Mouse (Mus musculus): ENCODE results near the gene Ptprn2. TPM values are rescaled to one million over a fixed set of nuclear protein-coding genes. Genes with fewer than 3 reads are reported as not detected.

Ptprn2 gene
- total RNA-seq, 2 experiments from 2014 or later, result not detected

DNA sequence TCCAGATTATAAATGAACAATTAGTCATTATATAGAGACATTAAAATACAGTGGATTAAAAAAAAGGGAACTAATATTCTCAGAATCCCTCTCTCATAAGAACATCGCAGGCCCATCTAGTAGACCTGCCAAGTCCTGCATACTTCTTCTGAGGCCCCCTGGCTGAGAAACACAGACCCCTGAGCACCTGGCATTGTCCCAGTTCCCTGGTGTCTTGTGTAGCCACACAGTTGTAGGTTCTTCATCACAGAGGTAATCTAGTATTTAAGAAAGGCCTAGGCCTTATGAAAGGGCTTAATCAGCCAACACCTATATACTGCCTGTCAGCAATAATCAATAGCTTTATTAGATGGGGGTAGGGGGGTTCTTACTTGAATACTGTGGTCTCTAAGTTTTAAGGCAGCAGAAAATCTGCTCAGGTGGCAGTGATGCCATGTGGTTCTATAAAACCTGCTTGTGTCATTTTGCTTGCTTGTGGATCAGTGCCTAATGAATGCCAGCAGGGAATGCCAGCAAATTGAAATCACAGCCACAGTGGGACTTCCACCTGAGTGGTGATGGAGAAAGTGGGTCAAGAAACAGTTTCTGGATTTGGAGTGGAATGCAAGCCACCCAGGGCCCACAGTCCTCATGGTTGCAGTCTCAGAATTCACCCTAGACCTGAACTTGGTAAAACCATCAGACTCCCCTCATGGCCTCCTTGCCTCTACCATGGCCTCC is 388.5 kb downstream of the Ptprn2 start:
- no peak for DNase-seq (ENCODE audit: low spot score)

DNA sequence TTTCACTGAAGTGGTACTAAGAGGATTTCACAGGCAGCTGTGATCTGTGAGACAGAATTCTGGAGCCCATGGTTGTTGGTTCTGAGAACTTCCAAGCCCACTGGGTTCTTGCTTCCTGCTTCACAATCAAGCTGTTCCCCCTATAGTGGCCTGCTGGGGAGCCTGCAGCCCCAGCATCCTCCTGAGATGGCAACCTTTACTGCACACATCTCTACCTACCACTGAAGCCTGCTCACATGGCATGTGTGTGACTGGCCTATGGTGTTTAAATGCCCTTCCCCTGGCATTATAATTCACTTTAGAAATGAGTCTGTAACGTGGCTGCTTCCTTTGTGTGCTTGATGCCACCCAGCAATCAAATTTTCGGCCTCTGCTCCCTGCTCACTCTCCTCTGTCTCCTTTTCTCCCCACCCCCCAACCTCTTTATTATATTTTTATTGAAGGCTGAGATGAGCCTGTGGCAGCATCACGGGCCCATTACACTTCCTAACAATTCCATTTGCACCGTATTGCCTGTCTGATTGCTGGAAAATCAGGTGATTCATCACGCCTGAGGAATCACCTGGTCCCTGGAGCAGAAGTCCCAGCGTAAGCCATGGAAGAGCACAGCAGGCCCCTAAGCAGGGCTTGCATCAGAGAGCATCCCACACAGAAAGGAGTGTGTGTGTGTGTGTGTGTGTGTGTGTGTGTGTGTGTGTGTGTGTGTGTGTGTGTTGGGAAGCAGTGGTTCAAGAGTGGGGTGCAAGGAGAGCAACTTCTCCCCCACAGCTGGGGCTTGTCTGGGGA is 402.2 kb downstream of the Ptprn2 start:
- no peak for DNase-seq (ENCODE audit: low spot score)

DNA sequence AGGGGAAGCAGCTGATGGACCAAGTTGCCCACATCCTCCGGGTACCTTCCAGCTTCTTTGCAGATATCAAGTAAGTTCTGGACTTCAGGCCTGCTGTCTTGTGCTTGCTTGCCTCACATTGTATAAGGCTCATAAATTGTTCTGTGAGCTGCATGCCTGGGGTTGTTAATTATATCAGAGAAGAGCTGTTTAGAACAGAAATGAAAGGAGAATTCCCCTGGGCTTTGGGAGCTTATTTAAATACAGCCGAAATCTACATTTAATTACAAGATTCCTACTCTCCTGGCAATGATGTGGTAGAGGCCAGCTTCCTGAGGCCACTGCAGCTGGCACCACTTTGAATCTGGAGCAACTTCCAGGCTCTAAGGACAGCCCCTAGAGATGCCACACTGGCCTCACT is 403.3 kb downstream of the Ptprn2 start:
- DNase-seq (ENCODE audit: low spot score), result no peak

DNA sequence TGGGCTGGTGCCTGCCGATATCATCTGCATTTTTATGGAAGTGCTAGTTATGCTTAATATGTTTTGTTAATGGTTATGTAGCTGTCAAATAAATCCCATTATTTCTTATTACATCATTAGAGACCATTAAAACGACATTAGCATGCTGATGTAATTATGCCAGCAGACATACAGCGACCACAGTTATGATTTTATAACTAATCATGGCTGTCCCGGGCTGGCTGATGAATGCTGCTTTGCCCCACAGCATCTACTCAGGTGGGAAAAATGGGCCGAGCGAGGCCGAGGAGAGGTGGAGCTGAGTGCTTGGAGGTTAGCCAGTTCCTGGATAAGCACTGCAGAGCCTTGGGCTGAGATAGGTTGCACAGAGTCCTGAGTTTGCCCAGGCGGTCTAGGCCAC is 407.1 kb downstream of the Ptprn2 start:
- no peak for DNase-seq (ENCODE audit: low spot score)

DNA sequence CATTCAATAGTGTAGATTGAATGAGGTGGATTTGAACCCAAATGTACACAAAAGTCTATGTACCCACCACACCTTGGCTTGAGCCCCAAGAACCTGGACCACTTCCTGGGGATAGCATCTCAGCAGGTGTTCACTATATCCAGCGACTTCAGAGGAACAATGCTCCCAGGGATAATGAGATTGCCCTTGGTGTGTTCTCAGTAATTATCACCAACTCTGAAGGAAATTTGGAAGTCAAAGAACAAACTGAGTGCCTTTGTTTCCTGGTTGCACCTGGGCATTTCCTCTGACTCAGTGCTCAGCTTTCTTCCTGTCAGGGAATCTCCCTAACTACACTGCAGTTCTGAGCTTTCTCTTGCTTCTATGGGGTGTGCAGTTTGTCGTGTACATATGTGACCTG is 411.1 kb downstream of the Ptprn2 start:
- no peak for DNase-seq (ENCODE audit: low spot score)

DNA sequence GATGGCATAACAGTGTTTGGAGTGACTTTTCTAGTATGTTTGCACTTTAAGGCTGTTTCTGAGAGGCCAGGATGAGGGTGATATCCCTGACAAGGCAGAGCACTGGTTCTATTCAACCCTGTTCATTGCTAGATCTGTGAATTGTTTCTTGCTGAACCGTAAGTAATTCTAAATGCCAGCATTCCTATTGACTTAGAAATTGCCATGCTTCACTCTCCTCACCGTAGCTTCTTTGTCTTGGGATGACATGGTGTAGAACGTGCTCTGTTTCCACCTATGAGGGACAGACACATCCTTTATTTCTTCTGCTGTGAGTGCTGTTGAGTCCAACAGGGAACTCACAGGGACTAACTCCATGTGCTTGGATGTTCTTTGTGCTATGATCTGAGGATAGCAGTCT is 416.3 kb downstream of the Ptprn2 start:
- no peak for DNase-seq (ENCODE audit: low spot score)

DNA sequence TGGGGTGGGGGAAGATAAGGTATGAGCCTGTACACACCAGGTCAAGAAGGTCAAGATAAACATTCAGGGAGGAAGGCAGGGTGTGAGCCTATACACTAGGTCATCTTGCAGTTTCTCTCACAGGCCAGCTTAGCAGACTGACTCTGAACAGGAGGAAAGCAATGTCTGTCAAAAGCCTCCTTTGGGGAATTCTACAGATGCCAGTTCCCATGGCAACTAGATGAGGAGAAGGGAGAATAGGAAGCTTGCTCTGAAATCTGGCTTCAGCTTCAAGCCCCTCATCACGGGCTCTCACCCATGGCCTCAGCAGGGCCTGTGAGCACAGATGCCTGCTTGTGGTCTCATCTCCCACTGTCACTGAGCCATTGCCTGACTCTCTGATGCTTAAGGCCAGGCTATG is 421.9 kb downstream of the Ptprn2 start:
- no peak for DNase-seq (ENCODE audit: low spot score)

DNA sequence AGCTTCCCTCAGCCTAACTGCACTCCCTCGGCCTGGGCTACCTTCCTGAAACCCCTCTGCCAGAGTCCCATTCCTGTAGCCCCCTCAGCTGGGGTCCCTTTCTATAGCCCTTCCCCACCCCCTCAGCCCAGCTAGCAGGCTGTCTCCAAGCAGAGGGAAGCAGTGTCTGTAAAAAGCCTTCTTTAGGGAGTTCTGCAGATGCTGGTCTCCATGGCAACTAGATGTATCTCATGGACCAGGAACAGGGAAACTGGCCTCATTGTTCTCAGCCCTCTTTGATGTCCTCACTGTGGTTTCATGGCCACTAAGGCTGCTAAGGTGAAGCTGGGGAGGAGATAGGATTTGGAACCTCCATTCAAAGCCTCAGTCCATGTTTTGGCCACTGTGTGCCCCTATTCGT is 423.1 kb downstream of the Ptprn2 start:
- no peak for DNase-seq (ENCODE audit: low spot score)

DNA sequence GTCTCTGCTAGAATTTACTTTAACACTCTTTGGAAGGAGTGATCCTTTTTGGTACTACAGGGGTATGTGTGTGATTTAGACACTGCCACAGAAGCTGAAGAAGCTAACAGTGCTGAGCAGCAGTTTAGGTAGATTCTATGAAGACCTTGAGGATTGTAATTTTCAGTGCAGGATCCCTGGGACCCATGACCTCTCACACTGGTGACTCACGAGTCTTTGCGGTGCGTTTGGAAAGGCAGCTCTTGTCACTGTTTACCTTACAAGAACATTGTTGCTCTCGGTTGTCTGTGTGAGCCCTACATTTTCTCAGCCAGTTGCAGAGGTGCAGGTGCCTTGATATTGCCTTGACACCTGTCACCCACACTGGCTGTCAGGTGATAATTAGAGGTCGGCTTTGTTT is 431.3 kb downstream of the Ptprn2 start:
- no peak for DNase-seq (ENCODE audit: low spot score)

DNA sequence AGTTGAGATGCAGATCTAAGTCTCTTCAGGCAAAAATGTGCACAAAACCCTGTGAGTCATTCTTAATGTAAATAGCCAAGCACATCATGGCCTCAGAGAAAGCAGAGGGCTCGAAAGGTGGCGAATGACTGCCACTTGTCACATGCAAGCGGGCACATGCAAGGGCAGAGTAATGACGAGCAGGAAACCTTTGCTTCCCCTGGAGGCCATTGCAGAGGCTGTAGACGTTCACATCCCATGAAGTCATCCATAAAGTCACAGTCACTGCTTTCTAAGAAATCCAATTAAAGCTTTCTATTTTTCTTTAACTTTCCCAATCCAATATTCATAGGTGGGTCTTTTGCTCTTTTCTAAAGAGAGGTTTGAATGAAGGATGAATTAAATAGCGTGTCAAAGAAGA is 433.7 kb downstream of the Ptprn2 start:
- no peak for DNase-seq (ENCODE audit: low spot score)

DNA sequence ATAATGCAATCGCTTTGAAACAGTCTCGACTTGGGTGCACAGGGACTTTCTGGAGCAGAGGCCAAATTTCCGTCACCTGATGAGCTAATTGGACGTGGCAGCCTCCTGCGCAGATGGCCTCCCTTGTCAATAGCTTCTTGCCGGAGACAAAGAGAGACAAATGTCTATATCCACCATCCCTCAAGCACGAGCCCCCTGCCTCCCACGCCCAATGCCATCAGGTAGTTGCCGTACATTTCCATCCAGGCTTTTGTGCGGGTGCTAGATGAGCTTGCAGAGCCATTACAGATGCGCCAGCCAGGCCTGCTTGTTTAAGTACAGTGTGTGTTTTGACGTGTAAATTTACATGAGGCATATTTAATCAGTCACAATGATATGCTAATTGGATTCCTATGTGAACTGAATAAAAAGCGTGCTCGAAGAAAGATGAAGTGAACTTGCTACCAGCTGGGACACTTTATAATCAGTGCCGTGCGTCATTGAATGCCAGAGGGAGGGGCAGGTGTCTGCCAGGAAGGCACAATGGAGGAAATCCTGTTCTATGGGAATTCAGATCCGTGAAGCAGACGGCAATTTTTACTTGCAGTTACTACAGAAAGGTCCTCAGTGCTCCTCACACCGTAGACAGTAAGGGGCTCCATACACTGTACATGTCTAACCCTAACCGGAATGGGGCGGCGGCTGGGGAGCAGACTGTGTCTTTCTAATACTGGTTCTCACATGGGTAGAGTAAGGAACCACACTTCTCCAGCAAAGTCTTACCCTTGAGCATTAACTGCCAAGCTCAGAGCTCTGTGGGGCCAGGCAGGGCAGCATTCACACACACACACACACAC is 434.4 kb downstream of the Ptprn2 start:
- DNase-seq (ENCODE audit: low spot score), result no peak

DNA sequence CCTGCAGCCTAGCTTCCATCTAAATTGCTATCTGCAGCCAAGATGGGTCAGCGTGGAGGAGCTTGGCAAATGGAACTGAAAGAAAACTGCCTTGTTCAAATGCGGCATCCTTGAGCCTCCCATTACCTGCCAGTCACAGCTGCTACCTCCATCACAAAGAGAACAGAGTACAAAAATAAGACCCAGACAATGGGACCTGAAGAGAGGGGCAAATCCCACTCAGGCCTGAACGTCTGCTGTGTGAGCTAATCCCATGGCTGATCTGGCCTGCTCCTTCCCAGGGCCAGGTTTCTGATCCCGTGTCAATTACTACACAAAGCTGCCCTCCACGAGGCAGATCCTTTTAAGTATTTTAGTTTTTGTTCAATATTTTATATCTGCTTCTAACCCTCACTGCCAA is 441.6 kb downstream of the Ptprn2 start:
- no peak for DNase-seq (ENCODE audit: low spot score)

DNA sequence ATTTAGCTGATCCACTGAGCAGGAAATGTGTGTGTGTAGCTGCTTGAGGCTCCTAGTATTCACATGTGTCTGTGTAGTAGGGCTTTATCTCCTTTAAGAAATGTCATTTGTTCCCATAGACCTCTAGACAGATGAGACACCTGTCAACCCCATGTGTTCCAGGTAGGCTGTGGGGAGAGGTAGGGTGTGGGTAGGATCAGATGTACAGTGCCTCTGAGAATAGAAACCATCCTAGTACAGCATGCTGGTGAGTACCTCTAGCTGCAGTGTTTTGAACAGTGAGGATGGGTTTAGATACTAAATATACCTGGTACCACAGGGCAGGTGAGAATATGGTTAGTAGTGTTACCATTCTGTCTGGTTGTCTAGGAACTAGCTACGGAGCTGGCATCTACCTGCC is 442.0 kb downstream of the Ptprn2 start:
- no peak for DNase-seq (ENCODE audit: low spot score)

DNA sequence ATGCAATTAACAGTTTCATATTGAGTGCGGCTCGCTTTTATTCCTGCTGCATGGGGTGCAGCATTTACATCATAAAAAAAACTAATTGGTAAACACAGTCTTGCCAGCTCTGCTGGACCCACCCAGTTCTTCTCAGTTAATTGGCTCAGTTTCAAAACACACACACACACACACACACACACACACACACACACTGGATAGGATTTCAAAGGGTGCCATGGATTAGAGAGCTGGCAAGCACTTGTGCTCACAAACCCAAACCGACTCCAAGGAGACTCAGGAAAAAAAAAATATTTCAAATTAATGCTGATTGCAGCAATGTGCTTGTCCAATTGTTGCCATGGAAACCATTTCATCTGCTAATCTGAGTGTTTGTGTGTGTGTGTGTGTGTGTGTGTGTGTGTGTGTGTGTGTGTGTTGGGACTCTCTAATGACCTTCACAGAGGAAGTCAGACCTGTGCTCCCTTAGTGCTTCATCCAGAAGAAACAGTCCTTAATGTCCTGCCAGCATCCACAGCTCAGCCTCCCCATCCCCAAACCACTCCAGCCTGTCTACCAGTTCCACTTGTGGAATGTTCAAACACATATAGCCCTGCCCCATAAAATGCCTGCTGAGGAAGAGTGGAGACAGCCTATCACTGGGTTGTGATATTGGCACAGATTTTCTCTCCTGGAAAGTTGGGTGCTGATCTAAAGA is 452.8 kb downstream of the Ptprn2 start:
- DNase-seq (ENCODE audit: low spot score), result no peak

DNA sequence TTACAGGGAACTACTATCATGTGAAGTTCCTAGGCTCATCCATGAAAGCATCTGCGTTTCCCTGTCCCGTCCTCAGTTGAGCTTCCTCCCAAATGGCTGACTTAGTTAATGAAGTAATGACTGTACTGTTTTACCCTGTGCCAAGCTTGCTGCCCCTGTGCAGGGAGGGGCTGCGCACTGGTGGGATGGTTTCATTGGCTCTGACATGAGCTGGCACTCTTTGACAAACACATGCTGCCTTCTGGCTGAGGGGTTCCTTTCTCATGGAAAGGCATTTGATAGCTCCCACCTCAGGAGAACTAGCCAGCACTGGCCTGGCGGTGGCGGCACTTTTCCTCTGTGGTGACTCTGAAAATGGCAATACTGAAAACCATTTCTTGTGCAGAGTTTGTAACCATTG is 458.4 kb downstream of the Ptprn2 start:
- DNase-seq (ENCODE audit: low spot score), result no peak

DNA sequence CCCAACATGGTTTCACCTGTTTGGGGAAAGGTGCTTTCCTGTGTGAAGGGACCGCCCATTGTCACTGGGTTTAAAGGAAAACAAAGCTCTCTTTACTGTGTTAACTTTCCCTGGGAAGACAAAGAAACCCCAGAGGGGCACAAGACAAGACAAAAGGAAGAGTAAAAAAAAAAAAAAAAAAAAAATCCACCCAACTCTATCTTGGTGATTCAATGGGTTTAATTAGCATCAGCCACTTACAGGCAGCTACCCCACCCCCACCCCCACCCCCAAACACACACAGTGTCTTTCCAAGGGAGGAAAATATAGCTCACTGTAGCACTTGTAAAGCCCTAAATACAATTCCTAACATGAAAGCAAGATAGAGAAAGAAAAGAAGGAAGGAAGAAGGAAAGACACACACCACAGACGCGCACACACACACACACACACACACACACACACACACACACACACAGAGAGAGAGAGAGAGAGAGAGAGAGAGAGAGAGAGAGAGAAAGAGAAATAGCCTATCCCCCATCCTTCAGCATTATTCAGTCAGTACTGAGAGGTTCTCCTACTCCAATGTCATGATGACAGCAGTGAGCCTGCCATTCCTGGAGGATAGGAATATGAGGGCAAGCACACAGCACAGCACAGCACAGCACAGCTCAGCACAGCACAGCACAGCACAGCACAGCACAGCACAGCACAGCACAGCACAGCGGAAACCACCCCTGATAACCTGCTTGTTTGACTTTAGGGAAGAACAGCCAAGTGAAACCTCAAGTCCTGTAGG is 462.8 kb downstream of the Ptprn2 start:
- DNase-seq (ENCODE audit: low spot score), result no peak

DNA sequence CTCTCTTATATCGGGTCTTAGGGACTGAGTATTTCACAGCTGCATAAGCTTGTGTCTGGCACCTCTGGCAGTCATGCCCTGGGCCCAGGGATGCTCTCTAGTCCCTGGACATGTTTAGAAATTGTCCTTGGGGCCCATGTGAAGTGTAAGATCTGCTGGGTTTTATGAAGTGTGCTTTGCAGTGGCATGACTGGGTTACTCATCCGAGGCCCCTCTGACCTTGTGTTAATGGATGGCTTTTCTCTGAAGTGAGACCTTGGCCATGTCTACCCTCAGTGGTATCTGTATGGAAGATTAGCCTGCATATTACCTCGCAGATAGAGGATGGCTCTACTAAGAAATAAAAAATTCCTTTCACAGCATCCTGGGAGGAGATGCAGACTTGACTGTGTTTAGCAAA is 464.2 kb downstream of the Ptprn2 start:
- no peak for DNase-seq (ENCODE audit: low spot score)

DNA sequence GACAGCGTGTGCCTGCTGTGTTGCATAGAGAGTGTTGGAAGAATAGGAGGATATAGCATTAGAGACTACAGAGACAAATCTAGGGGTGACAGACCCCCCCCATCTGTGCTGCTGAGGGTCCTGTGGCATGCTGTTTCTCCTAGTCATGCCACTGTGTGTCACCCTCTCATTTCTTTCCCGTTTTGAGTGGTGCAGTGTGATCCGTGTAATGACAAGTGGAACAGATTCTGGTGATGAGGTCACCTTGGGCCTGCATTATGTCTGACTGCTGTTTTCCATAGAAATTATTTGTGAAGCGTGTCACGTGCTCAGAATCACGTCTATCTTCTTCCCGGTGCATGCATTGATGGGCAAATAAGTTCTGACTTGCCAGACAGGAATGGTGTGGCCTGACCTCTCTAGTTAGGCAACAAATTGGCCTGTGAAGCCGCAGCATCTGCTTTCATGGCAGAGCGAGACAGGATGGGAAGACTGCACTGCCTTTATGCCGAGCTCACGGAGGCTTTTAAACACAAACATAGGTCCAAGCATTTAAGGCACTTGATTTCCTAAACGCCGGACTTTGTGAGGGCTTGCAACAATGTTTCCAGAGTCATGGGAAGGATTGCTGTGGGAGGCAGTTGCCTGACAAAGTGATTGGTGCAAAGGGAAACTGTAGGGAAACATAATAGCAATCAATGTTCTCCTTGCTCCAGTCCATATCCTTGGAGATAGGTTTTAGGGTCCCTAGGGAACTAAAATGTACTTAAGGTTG is 467.1 kb downstream of the Ptprn2 start:
- no peak for DNase-seq (ENCODE audit: low spot score)

DNA sequence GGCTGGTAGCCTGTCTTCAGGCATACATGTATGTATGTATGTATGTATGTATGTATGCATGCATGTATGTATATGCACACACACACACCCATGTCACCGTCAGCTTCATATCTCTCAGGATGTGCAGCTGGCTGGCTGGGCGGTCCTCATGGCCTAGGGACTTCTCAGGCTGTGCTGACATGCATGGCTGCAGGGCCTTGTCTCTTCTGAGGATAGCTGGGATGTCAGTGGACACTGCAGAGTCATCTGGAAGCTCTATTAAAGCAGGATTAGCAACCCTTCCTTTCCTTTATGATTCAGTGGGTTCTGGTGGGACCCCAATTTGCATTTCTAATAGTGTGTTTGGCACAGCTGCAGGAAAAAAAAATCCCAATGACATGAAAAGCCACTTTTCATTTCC is 473.6 kb downstream of the Ptprn2 start:
- DNase-seq (ENCODE audit: low spot score), result no peak

DNA sequence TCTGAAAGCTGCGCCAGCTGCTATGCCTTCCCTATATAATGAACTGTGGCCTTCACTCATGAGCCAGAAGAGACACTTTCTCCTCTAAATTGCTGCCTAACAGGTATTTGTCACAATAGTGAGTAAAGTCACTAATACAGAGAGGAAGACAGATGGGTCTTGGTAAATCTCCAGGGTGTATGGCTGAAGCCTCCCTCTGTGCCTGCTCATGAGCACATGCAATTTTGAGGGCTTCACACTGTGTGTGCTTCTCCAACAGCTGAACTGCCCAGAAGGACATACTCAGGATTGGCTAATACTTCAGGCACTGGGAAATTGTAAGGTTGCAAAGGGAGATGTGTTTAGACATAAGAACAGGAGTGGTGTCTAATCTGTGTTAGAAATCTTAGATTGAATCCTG is 478.4 kb downstream of the Ptprn2 start:
- DNase-seq (ENCODE audit: low spot score), result no peak

Data from gastrocnemius, adult 18-20 months (tissue).